ENCODE assay signal across 9 mouse cellular contexts in the genomic region with DNA sequence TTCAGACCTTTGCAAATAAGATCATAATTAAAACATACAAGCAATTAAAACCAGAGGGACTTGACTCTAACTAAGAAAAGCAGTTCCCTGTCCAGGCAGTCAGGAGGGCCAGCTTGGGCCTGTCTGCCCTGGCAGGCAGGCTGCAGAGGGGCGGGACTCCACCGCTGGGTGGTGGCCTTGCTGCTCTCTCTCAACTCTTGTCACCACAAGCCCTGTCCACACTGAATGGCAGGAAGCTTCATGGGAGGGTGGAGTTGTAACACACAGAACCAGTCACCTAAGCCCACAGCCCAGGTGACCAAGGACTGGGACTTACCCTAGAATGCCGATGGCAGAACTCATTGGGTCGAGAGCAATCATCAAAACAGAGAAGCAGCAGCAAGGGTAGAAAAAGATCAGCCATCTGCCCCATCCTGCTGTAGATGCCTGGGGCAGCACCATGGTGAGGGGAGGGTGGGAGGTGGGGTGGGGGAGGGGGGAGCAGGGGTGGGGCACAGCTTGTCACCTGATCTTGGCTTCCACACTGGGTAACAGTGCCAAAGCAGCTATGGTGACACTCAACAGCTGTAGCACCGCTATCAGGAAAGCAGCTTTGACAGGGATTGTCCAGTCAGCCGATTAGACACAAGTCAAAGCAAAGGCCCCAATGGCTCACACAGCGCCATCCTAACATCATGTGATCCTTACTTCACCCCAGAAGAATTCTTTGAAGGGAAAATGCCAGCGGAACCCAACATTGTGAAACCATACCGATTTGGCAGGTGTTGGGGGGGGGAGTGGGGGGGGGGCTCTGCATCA. TPM values are rescaled to one million over a fixed set of nuclear protein-coding genes. Genes with fewer than 3 reads are reported as not detected.
DNase-seq lines count a peak whose midpoint lies in the region; ATAC-seq and TF ChIP-seq lines count a peak whose summit lies in the region.
"Had no signal": no experiment of that assay in that cellular context is flagged by ENCODE, and none has a peak within 500 bp of the region (broad histone marks: within the 10 kb centered on the region; RNA-seq: fewer than 3 reads in every experiment).

No protein-coding gene starts in this region.

- WGBS in intestine, embryonic 15.5 days: 57% methylated on average over 9 of the region's 9 CpGs
- WGBS in thymus, adult 2 months: 65% methylated on average over 9 of the region's 9 CpGs

- no peak for DNase-seq in left cerebral cortex, adult 2 months (ENCODE audit: extremely low spot score in 1 of 2, low spot score in 2 of 2)
- no peak for DNase-seq in left cerebral cortex, postnatal 14 days (ENCODE audit: low spot score in 2 of 2)
- DNase-seq in gastrocnemius, adult 8-10 months (ENCODE audit: low spot score in 2 of 2): peak; percentile 28 to 35
- peak; percentile 76 for DNase-seq in lung, postnatal 25 days (ENCODE audit: low spot score)
- DNase-seq in thymus, postnatal 10 days (ENCODE audit: low spot score in 2 of 2): no peak
- no peak for DNase-seq in thymus, adult 18-20 months
- DNase-seq in thymus, adult 2 months: no peak

- peaks cover 4% of the 10 kb centered on the region; the same call in 1 of the 2 replicates for H3K27me3 ChIP-seq in intestine, embryonic 15.5 days (replicated peaks)
- H3K27me3 ChIP-seq in thymus, adult 2 months (ENCODE audit: control insufficient read depth, insufficient read depth, low read length): peaks cover 11% of the 10 kb centered on the region

- peaks cover 15% of the 10 kb centered on the region for H3K4me1 ChIP-seq in intestine, embryonic 15.5 days (replicated peaks)
- H3K4me1 ChIP-seq in thymus, adult 2 months (replicated peaks; ENCODE audit: control insufficient read depth, insufficient read depth, low read length): peaks cover 3% of the 10 kb centered on the region; the same call in 1 of the 2 replicates

- TF ChIP-seq CTCF in left cerebral cortex, adult 2 months (IDR thresholded peaks at IDR 0.05): no peak
- no peak for TF ChIP-seq CTCF in thymus, adult 2 months (IDR thresholded peaks at IDR 0.05; ENCODE audit: borderline replicate concordance, control insufficient read depth, extremely low read depth, insufficient read depth, low read length, poor library complexity)

- no peak overlapping the region for H3K9ac ChIP-seq in intestine, embryonic 15.5 days
- H3K9ac ChIP-seq: neural tube, embryonic 12.5 days had no signal

- no peak overlapping the region for H3K4me2 ChIP-seq in intestine, embryonic 15.5 days (replicated peaks)

- H3K9me3 ChIP-seq in intestine, embryonic 15.5 days: no peaks in the 10 kb centered on the region
- H3K9me3 ChIP-seq: neural tube, embryonic 12.5 days had no signal

- 0 out of 2 replicates have a peak, but pooled peaks have one; percentile 26 for ATAC-seq in intestine, embryonic 15.5 days

- H3K4me3 ChIP-seq in left cerebral cortex, adult 2 months: peak overlapping the region; percentile 23; the same call in 1 of the 2 replicates
- H3K4me3 ChIP-seq in intestine, embryonic 15.5 days (replicated peaks): no peak overlapping the region
- H3K4me3 ChIP-seq in thymus, adult 2 months (ENCODE audit: control insufficient read depth, insufficient read depth, low read length): no peak overlapping the region
- H3K4me3 ChIP-seq: neural tube, embryonic 12.5 days had no signal

- intact Hi-C loops in left cerebral cortex, adult 2 months (cut with DNase I): loop anchor here (2.0 kb wide), 1 partner anchor 50 kb away; no protein-coding TSS in a partner anchor
- intact Hi-C loops in left cerebral cortex, postnatal 14 days (cut with DNase I): loop anchor here (5.0 kb wide), 1 partner anchor 35 kb away; no protein-coding TSS in a partner anchor

- no peak overlapping the region for H3K27ac ChIP-seq in left cerebral cortex, adult 2 months
- H3K27ac ChIP-seq in intestine, embryonic 15.5 days: no peak overlapping the region
- no peak overlapping the region for H3K27ac ChIP-seq in thymus, adult 2 months (ENCODE audit: control insufficient read depth, insufficient read depth, low read length)
- H3K27ac ChIP-seq: neural tube, embryonic 12.5 days had no signal

- no peak for TF ChIP-seq POLR2A in thymus, adult 2 months (IDR thresholded peaks at IDR 0.05; ENCODE audit: control insufficient read depth, extremely low read depth, insufficient read depth, low read length, poor library complexity)

- no peaks in the 10 kb centered on the region for H3K36me3 ChIP-seq in intestine, embryonic 15.5 days
- H3K36me3 ChIP-seq in thymus, adult 2 months (ENCODE audit: control insufficient read depth, insufficient read depth, low read length): no peaks in the 10 kb centered on the region
- H3K36me3 ChIP-seq: neural tube, embryonic 12.5 days had no signal

RNA-seq across cellular contexts. Expression of gene Gas6, which starts 1.9 kb away (rescaled TPM):
- 10 to 100 TPM; 96.8 to 98.7 TPM for total RNA-seq in left cerebral cortex, adult 2 months (2021)
- total RNA-seq in left cerebral cortex, postnatal 14 days (2021): 100 to 1,000 TPM; 115 to 126 TPM
- 100 to 1,000 TPM in 1 of 4 experiments, 10 to 100 TPM in 3; 62.5 to 101 (median 75.1) TPM for total RNA-seq in gastrocnemius, adult 8-10 months (2022)
- polyA plus RNA-seq in intestine, embryonic 15.5 days (2015; fragmentation: Nextera tagmentation; extraction: Ambion mirVana): 50.9 and 57.8 TPM in 2 replicates
- polyA plus RNA-seq in thymus, adult 2 months (2012; rRNA removed): 131 and 163 TPM in 2 replicates

RNA-seq across cellular contexts. Expression of gene Tmem255b, which starts 57.4 kb away (rescaled TPM):
- 1 to 10 TPM; 3.6 to 5.9 TPM for total RNA-seq in left cerebral cortex, adult 2 months (2021)
- 1 to 10 TPM; 4.9 to 8.2 TPM for total RNA-seq in left cerebral cortex, postnatal 14 days (2021)
- total RNA-seq in gastrocnemius, adult 8-10 months (2022): 1 to 10 TPM; 1.3 to 2.5 (median 2.2) TPM
- polyA plus RNA-seq in intestine, embryonic 15.5 days (2015; fragmentation: Nextera tagmentation; extraction: Ambion mirVana): 2.2 and 2.7 TPM in 2 replicates
- 4.8 and 5.5 TPM in 2 replicates for polyA plus RNA-seq in thymus, adult 2 months (2012; rRNA removed)

Comparison
In these comparisons a context has a peak if more than half of its experiments do, and no peak if none do; other contexts are left out.
1. DNase-seq: peak in gastrocnemius, adult 8-10 months (2 of 2) and lung, postnatal 25 days (single experiment); none in left cerebral cortex, adult 2 months (0 of 2), left cerebral cortex, postnatal 14 days (0 of 2), thymus, postnatal 10 days (0 of 2), thymus, adult 18-20 months (0 of 2) and thymus, adult 2 months (single experiment).